Mouse (Mus musculus) spleen, adult 2 months (tissue): Measurements from ENCODE around the gene Fndc5. TPM values are rescaled to one million over a fixed set of nuclear protein-coding genes. Genes with fewer than 3 reads are reported as not detected.

Experiments
- DNase-seq, 2 experiments: peaks; one replicate each; pipeline versions ENCODE4 v3.0.0 to v3.0.0-alpha.2; 2012 to 2021; ENCODE audit warnings: low spot score in 2 of 2, low read depth in 1 of 2
- H3K27ac ChIP-seq: fragments of 200-500 bp; 2 replicates; pipeline ENCODE4 v1.5.1; 2012; ENCODE audit warnings: low read length, inconsistent platforms; ENCODE audit not compliant: insufficient read depth
- H3K27me3 ChIP-seq: fragments of 200-500 bp; 2 replicates; pipeline ENCODE4 v1.6.1; 2012; ENCODE audit warnings: mild to moderate bottlenecking, moderate library complexity, low read length, inconsistent platforms; ENCODE audit not compliant: control insufficient read depth, insufficient read depth
- H3K36me3 ChIP-seq: fragments of 200-500 bp; 2 replicates; pipeline ENCODE4 v1.6.1; 2012; ENCODE audit warnings: mild to moderate bottlenecking, low read length, inconsistent platforms; ENCODE audit not compliant: control insufficient read depth, insufficient read depth
- H3K4me1 ChIP-seq: fragments of 200-500 bp; 2 replicates; pipeline ENCODE4 v1.6.1; 2011; ENCODE audit warnings: inconsistent platforms; ENCODE audit not compliant: control insufficient read depth, insufficient read depth, insufficient read length
- H3K4me3 ChIP-seq: fragments of 200-500 bp; 2 replicates; pipeline ENCODE4 v1.5.1; 2011; ENCODE audit warnings: mild to moderate bottlenecking, inconsistent platforms; ENCODE audit not compliant: insufficient read depth, insufficient read length; ENCODE audit errors: extremely low read depth
- CTCF ChIP-seq: fragments of 200-500 bp; IDR thresholded peaks from 2 replicates; pipeline ENCODE4 v1.5.1; 2011; ENCODE audit warnings: mild to moderate bottlenecking, inconsistent platforms; ENCODE audit not compliant: insufficient read depth, insufficient read length, insufficient replicate concordance; ENCODE audit errors: extremely low read depth
- POLR2A ChIP-seq: fragments of 200-500 bp; IDR thresholded peaks from 2 replicates; pipeline ENCODE4 v1.6.1; 2011; ENCODE audit warnings: low read depth, low read length, inconsistent platforms
- WGBS: fragments of 180-500 bp; shearing (Covaris S2); methylation state at CpG from one replicate; pipeline ENCODE4 v1.1.7; 2018; 5-methylcytosine and 5-hydroxymethylcytosine counted together
- polyA plus RNA-seq: library from polyadenylated mRNA; depleted of rRNA; stranded (reverse); fragments of >200 nt; gene quantifications from 2 replicates; pipeline ENCODE4 v1.2.3, GENCODE M21; 2012

Gene Fndc5
- polyA plus RNA-seq, 1 experiment, result 0.70 TPM

DNA sequence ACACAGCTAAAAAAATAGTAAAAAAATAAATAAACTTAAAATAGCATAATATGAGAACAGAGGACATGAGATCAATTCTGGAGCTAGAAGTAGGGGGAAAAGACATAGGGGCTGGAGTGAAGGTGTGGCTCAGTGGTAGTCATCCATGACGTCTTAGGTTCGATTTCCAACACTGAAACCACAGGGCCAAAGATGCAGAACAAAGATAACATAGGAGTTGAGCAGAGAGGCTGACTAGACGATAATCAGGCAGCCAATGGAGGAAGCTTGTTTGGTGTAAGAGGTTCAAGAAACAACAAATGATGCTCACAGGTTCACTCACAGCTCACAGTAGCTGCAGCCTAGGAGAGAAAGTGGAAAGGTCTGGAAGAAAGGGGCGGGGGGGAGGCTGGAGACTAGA, 4.0 kb downstream of the Fndc5 start:
- H3K4me3 ChIP-seq, result no peak overlapping the region
- no peaks in the 10 kb centered on the region; the same call in 1 of the 2 replicates for H3K4me1 ChIP-seq
- no peaks in the 10 kb centered on the region for H3K36me3 ChIP-seq
- TF ChIP-seq CTCF (no peak), POLR2A (no peak)
- H3K27me3 ChIP-seq, result peaks cover 14% of the 10 kb centered on the region
- H3K27ac ChIP-seq, result no peak overlapping the region
- DNase-seq, result no peak
- WGBS, result 40% methylated on average over 4 of the region's 4 CpGs

DNA sequence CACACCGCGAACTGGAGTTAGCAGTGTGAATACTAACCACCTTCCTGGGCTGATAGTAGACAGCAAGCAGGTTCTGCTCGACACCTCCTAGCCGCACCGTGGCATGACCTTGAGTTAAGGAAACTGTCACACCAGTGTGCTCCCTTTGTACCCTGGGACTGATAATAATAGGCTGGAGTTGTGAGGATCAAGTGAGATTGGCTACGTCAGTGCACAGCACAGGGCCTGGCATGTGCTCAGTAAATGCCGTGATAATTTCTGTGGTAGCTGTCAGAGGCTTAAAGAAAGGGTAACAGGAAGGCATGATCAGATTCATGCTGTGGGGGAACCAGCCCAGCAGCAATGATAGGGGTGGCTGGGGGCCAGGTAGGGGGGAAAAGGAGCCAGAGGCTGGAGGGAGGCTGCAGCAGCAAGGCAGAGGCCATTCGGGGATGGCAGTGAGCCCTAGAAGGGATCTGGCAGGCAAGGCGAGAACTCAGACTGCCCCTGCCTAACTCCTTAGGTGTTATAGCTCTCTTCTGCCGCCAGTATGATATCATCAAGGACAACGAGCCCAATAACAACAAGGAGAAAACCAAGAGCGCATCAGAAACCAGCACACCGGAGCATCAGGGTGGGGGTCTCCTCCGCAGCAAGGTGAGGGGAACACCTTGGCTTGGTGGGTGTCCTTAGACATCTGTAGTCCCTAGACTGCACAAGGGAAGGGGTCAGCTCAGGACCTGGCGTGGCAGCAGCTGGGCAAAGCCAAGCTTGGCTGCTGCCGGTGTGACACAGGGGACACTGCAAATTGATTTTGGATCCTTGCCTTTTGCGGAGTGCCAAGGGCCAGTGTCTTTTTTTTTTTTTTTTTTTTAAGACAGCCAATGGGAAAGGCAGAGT, 5.0 kb downstream of the Fndc5 start:
- Histone ChIP-seq H3K27me3 (peaks cover 9% of the 10 kb centered on the region), H3K27ac (no peak overlapping the region), H3K4me3 (no peak overlapping the region), H3K4me1 (no peaks in the 10 kb centered on the region; the same call in none of the 2 replicates), H3K36me3 (no peaks in the 10 kb centered on the region)
- TF ChIP-seq CTCF, result no peak
- no peak for TF ChIP-seq POLR2A
- WGBS, result 76% methylated on average over 17 of the region's 17 CpGs
- no peak for DNase-seq

DNA sequence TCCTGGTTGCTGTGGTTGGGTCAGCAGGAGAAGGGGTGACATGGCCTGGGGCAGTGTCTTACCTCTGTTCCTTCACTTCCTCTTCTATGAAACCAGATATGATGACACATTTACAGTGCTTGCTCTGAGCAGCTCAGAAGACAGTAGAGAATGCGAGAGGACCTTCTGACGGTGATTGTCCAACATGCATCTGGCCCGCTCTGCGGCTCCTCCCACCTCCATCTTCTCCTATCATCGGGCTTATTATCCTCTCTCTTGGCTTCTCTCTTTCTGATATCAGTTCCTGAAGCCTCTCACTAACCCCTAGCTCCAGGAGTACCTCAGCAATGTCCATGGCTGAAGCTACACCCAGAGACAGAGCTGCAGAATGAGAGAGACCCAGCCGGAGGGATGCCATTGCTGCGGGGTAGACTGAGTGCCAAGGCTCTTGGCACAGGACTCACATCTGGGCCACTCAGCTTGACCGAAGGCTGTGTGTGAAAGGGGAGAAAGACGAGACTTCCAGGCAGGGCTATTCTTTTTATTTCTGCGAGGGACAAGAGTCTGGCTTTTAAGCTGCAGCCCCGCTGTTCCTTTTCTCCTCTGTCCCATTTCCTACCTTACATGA, 5.7 kb downstream of the Fndc5 start:
- Histone ChIP-seq H3K4me3 (no peak overlapping the region), H3K27ac (no peak overlapping the region), H3K36me3 (0 out of 2 replicates have a peak, but pooled peaks cover under 1% of the 10 kb centered on the region), H3K27me3 (0 out of 2 replicates have a peak, but pooled peaks cover 2% of the 10 kb centered on the region), H3K4me1 (no peaks in the 10 kb centered on the region; the same call in 1 of the 2 replicates)
- TF ChIP-seq POLR2A, result no peak
- TF ChIP-seq CTCF, result no peak
- no peak for DNase-seq
- 87% methylated on average over 11 of the region's 11 CpGs for WGBS

DNA sequence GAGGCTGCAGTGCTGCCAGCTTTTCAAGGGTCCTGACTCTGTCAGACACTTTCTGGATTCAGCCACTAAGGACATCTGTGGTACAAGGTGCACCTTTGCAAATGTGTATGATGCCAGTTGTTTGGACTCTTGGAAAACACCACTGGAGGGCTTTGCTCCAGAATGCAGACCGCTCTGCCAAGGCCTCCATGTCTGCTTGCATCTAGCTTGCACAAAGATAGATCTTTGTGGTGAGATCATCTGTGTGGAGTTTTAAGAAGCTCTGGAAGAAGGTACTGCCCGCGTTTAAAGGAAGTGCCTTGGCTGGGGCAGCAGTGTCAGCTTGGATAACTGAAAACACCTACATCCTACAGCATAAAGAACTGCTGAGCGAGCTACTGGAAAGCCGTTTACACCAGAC, 6.7 kb downstream of the Fndc5 start:
- Histone ChIP-seq H3K4me3 (no peak overlapping the region), H3K4me1 (no peaks in the 10 kb centered on the region; the same call in 1 of the 2 replicates), H3K27me3 (no peaks in the 10 kb centered on the region), H3K36me3 (0 out of 2 replicates have a peak, but pooled peaks cover 1% of the 10 kb centered on the region), H3K27ac (no peak overlapping the region)
- no peak for DNase-seq
- WGBS, result 69% methylated on average over 5 of the region's 5 CpGs
- TF ChIP-seq CTCF, result no peak
- TF ChIP-seq POLR2A, result no peak

DNA sequence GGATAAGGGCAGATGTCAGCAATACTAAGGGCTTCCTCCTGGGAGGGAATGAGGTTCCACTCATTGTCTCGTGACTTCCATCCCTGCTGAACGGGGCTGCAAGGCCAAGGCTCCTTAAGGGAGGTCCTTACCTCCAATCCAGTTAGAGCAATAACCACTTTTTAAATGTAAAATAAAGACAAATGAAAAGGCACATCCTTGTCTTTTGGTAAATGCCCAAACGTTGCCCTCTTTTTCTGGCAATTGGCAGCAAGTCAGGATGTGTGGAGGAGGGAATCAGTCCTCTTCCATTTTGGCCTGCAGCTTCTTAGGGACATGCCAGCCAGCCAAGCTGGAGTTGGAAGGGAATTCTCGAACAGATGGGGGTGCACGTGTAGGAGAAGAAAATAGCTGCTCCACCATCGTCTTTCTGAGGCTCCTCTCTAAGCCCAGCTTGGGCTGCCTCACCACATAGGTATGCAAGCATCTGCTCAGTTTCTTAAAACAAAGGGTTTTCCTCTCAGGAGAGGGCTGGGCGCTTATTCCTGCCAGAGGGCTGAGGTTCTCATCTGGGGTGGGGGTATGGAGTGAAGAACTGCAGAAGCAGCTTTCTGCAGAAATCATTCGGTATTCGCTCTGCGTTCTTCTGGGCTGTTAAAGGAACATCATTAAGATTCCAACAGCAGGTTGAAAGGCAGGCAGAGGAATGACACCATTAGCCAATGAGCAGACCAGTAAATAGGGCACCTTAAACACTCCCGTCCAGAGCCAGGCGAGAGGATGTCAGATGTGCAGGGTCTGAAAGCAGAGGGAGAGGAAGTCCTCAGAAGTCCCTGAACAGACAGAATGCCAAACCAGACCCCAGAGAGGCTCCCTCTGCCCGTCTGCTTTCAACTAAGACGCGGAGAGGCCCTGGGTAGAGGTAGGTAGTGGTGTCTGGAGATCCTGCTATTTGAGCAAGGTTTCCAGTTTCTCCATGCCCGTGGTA, 7.9 kb downstream of the Fndc5 start:
- WGBS, result 86% methylated on average over 16 of the region's 16 CpGs
- Histone ChIP-seq H3K36me3 (peaks cover 5% of the 10 kb centered on the region), H3K27ac (no peak overlapping the region), H3K4me1 (no peaks in the 10 kb centered on the region; the same call in 1 of the 2 replicates), H3K27me3 (no peaks in the 10 kb centered on the region), H3K4me3 (no peak overlapping the region)
- TF ChIP-seq POLR2A (no peak), CTCF (no peak)
- DNase-seq, result no peak

DNA sequence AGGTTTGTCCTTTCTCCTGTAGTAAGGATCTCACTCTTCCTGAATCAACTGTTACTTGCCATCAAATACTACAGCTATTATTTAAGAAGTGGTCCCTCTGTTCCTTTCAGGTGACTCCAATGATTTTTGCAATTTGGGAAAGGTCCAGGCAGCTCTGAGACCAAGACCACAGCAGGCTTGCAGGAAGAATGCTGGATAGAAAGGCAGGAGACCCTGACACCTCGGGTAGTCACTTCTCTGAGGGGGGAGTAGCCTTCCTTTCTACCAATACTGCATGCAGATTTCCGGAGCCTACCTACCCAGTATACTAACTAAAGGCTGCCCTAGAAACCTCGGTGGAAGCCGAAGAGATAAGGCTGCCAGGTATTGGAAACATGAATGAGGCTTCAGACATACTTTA, 8.6 kb downstream of the Fndc5 start:
- no peak for DNase-seq
- Histone ChIP-seq H3K4me1 (no peaks in the 10 kb centered on the region; the same call in 1 of the 2 replicates), H3K27me3 (no peaks in the 10 kb centered on the region), H3K36me3 (peaks cover 10% of the 10 kb centered on the region), H3K27ac (no peak overlapping the region), H3K4me3 (no peak overlapping the region)
- WGBS, result 69% methylated on average over 4 of the region's 4 CpGs
- no peak for TF ChIP-seq POLR2A
- no peak for TF ChIP-seq CTCF
